Mouse (Mus musculus): ENCODE measurements at regions not wholly inside any gene's neighbourhood (a gene's known extent, or its start where the extent isn't known, plus 50 kb on each side); places are given as distances from the start of the nearest gene placed in this dataset.

- DNase-seq = no peak
Measured at GRCm38 (mm10) chr11:79762027-79762426, 171.0 kb downstream of the Rab11fip4 start.

GRCm38 (mm10) chr11:79760533-79760932 is 169.5 kb downstream of the Rab11fip4 start:
- DNase-seq = no peak

GRCm38 (mm10) chr11:79758281-79758680 is 167.3 kb downstream of the Rab11fip4 start:
- no peak for DNase-seq

- no peak for DNase-seq
Measured at GRCm38 (mm10) chr11:79757513-79758071, 166.6 kb downstream of the Rab11fip4 start.

GRCm38 (mm10) chr11:79756305-79756846 is 165.4 kb downstream of the Rab11fip4 start:
- DNase-seq = no peak

GRCm38 (mm10) chr11:79753491-79753890 is 162.5 kb downstream of the Rab11fip4 start:
- no peak for DNase-seq

- DNase-seq = no peak
Measured at GRCm38 (mm10) chr11:79752717-79753480, 161.9 kb downstream of the Rab11fip4 start.

- DNase-seq = no peak
Measured at GRCm38 (mm10) chr11:79751751-79752716, 161.0 kb downstream of the Rab11fip4 start.

- no peak for DNase-seq
Measured at GRCm38 (mm10) chr11:79750943-79751342, 159.9 kb downstream of the Rab11fip4 start.

- DNase-seq = no peak
Measured at GRCm38 (mm10) chr11:79749755-79750434, 158.9 kb downstream of the Rab11fip4 start.

GRCm38 (mm10) chr11:79749141-79749540 is 158.1 kb downstream of the Rab11fip4 start:
- no peak for DNase-seq

GRCm38 (mm10) chr11:79748606-79749125 is 157.7 kb downstream of the Rab11fip4 start:
- DNase-seq = no peak

- no peak for DNase-seq
Measured at GRCm38 (mm10) chr11:79747801-79748200, 156.8 kb downstream of the Rab11fip4 start.
